Mouse (Mus musculus): ENCODE measurements around the gene Susd2.

DNA sequence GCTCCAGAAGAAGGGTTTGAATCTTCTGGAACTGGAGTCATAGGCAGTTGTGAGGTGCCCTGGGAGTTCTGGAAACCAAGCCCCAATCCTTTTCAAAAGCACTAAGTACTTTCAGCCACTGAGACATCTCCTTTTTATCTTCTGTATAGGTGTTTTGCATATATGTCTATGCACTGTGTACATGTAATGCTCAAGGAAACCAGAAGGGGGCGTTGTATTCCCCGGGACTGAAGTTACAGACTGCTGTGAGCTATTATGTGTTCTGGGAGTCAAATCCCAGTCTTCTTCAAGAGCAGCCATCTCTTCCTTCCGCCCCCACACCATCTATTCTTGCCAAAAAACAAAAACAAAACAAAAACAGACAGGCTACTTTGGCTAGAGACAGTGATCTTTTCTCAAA lies 23.0 kb downstream of the Susd2 start:
- TF ChIP-seq CTCF (conservative IDR thresholded peaks at IDR 0.05; ENCODE audit: insufficient read depth, insufficient read length, low read depth, low read length): no peak
- no peak for TF ChIP-seq POLR2A (IDR thresholded peaks at IDR 0.05; ENCODE audit: low read depth, low read length)

Measured in kidney, adult 2 months (tissue).